Mouse (Mus musculus): ENCODE measurements around the gene Pmf1. TPM values are rescaled to one million over a fixed set of nuclear protein-coding genes. Genes with fewer than 3 reads are reported as not detected.

Gene Pmf1
- polyA plus RNA-seq, 1 experiment from 2014 or later, result 30.6 TPM

GRCm38 (mm10) chr3:88420771-88421170 lies 10.6 kb upstream of the Pmf1 start:
- Histone ChIP-seq H3K9me3 (ENCODE audit: low read length) (no peaks in the 10 kb centered on the region), H3K4me1 (ENCODE audit: insufficient read depth, low read depth, low read length) (peaks cover 11% of the 10 kb centered on the region; the same call in 1 of the 2 replicates), H3K4me2 (replicated peaks; ENCODE audit: low read depth, low read length) (no peak overlapping the region), H3K36me3 (ENCODE audit: insufficient read depth, low read length) (0 out of 2 replicates have a peak, but pooled peaks cover 21% of the 10 kb centered on the region), H3K27me3 (replicated peaks; ENCODE audit: insufficient read depth, low read length) (no peaks in the 10 kb centered on the region), H3K9ac (replicated peaks; ENCODE audit: low read depth) (no peak overlapping the region), H3K27ac (ENCODE audit: low read length) (no peak overlapping the region), H3K4me3 (ENCODE audit: low read depth, low read length) (no peak overlapping the region)
- no peak for TF ChIP-seq EP300 (IDR thresholded peaks at IDR 0.05)
- TF ChIP-seq CTCF (IDR thresholded peaks at IDR 0.05), result no peak
- 94% methylated on average over 19 of the region's 19 CpGs for WGBS
- DNase-seq (ENCODE audit: low spot score) (no peak), ATAC-seq (no peak)

- peaks cover 25% of the 10 kb centered on the region; the same call in 1 of the 2 replicates for H3K36me3 ChIP-seq (ENCODE audit: insufficient read depth, low read length)
- DNase-seq (ENCODE audit: low spot score), result no peak
- WGBS, result 81% methylated on average over 6 of the region's 6 CpGs
- no peak overlapping the region for H3K9ac ChIP-seq (replicated peaks; ENCODE audit: low read depth)
- H3K27me3 ChIP-seq (replicated peaks; ENCODE audit: insufficient read depth, low read length), result no peaks in the 10 kb centered on the region
- no peak for TF ChIP-seq EP300 (IDR thresholded peaks at IDR 0.05)
- no peak for TF ChIP-seq CTCF (IDR thresholded peaks at IDR 0.05)
- no peak overlapping the region for H3K4me3 ChIP-seq (ENCODE audit: low read depth, low read length)
- H3K27ac ChIP-seq (ENCODE audit: low read length), result no peak overlapping the region
- no peaks in the 10 kb centered on the region for H3K4me1 ChIP-seq (ENCODE audit: insufficient read depth, low read depth, low read length)
- no peaks in the 10 kb centered on the region for H3K9me3 ChIP-seq (ENCODE audit: low read length)
- no peak for ATAC-seq
- no peak overlapping the region for H3K4me2 ChIP-seq (replicated peaks; ENCODE audit: low read depth, low read length)
These were observed 7.9 kb upstream of the Pmf1 start for GRCm38 (mm10) chr3:88418016-88418415.

- no peak for DNase-seq (ENCODE audit: low spot score)
- WGBS, result 64% methylated on average over 4 of the region's 4 CpGs
- ATAC-seq, result no peak
- H3K4me2 ChIP-seq (replicated peaks; ENCODE audit: low read depth, low read length), result no peak overlapping the region
- TF ChIP-seq EP300 (IDR thresholded peaks at IDR 0.05) (no peak), CTCF (IDR thresholded peaks at IDR 0.05) (no peak)
- peaks cover 25% of the 10 kb centered on the region; the same call in 1 of the 2 replicates for H3K36me3 ChIP-seq (ENCODE audit: insufficient read depth, low read length)
- no peak overlapping the region for H3K9ac ChIP-seq (replicated peaks; ENCODE audit: low read depth)
- no peaks in the 10 kb centered on the region for H3K27me3 ChIP-seq (replicated peaks; ENCODE audit: insufficient read depth, low read length)
- H3K4me1 ChIP-seq (ENCODE audit: insufficient read depth, low read depth, low read length), result peaks cover 2% of the 10 kb centered on the region; the same call in 1 of the 2 replicates
- no peak overlapping the region for H3K27ac ChIP-seq (ENCODE audit: low read length)
- H3K4me3 ChIP-seq (ENCODE audit: low read depth, low read length), result no peak overlapping the region
- no peaks in the 10 kb centered on the region for H3K9me3 ChIP-seq (ENCODE audit: low read length)
These were observed 5.5 kb upstream of the Pmf1 start for GRCm38 (mm10) chr3:88415668-88416067.

GRCm38 (mm10) chr3:88412636-88413035 lies 2.5 kb upstream of the Pmf1 start:
- 84% methylated on average over 11 of the region's 11 CpGs for WGBS
- Histone ChIP-seq H3K4me1 (ENCODE audit: insufficient read depth, low read depth, low read length) (peaks cover 3% of the 10 kb centered on the region; the same call in 1 of the 2 replicates), H3K4me3 (ENCODE audit: low read depth, low read length) (no peak overlapping the region), H3K27me3 (replicated peaks; ENCODE audit: insufficient read depth, low read length) (no peaks in the 10 kb centered on the region), H3K4me2 (replicated peaks; ENCODE audit: low read depth, low read length) (no peak overlapping the region), H3K27ac (ENCODE audit: low read length) (no peak overlapping the region), H3K36me3 (ENCODE audit: insufficient read depth, low read length) (peaks cover 9% of the 10 kb centered on the region; the same call in 1 of the 2 replicates), H3K9ac (replicated peaks; ENCODE audit: low read depth) (no peak overlapping the region), H3K9me3 (ENCODE audit: low read length) (no peaks in the 10 kb centered on the region)
- DNase-seq (ENCODE audit: low spot score) (no peak), ATAC-seq (no peak)
- TF ChIP-seq EP300 (IDR thresholded peaks at IDR 0.05) (no peak), CTCF (IDR thresholded peaks at IDR 0.05) (no peak)

GRCm38 (mm10) chr3:88411681-88412080 lies 1.6 kb upstream of the Pmf1 start:
- Histone ChIP-seq H3K9ac (replicated peaks; ENCODE audit: low read depth) (no peak overlapping the region), H3K27ac (ENCODE audit: low read length) (no peak overlapping the region), H3K4me3 (ENCODE audit: low read depth, low read length) (no peak overlapping the region), H3K4me2 (replicated peaks; ENCODE audit: low read depth, low read length) (no peak overlapping the region), H3K4me1 (ENCODE audit: insufficient read depth, low read depth, low read length) (peaks cover 3% of the 10 kb centered on the region; the same call in 1 of the 2 replicates), H3K36me3 (ENCODE audit: insufficient read depth, low read length) (peaks cover 9% of the 10 kb centered on the region; the same call in 1 of the 2 replicates), H3K27me3 (replicated peaks; ENCODE audit: insufficient read depth, low read length) (no peaks in the 10 kb centered on the region), H3K9me3 (ENCODE audit: low read length) (no peaks in the 10 kb centered on the region)
- ATAC-seq (no peak), DNase-seq (ENCODE audit: low spot score) (no peak)
- 87% methylated on average over 4 of the region's 4 CpGs for WGBS
- TF ChIP-seq EP300 (IDR thresholded peaks at IDR 0.05) (no peak), CTCF (IDR thresholded peaks at IDR 0.05) (no peak)

GRCm38 (mm10) chr3:88410645-88411031 lies 507 bp upstream of the Pmf1 start:
- TF ChIP-seq EP300 (IDR thresholded peaks at IDR 0.05), result no peak
- TF ChIP-seq CTCF (IDR thresholded peaks at IDR 0.05), result no peak
- H3K4me3 ChIP-seq (ENCODE audit: low read depth, low read length), result peak overlapping the region; percentile 63; the same call in 1 of the 2 replicates
- DNase-seq (ENCODE audit: low spot score) (no peak), ATAC-seq (peak; percentile 3; the same call in 1 of the 2 replicates)
- peak overlapping the region; percentile 91 for H3K27ac ChIP-seq (ENCODE audit: low read length)
- peak overlapping the region; percentile 6; the same call in 1 of the 2 replicates for H3K9ac ChIP-seq (replicated peaks; ENCODE audit: low read depth)
- H3K4me2 ChIP-seq (replicated peaks; ENCODE audit: low read depth, low read length), result peak overlapping the region; percentile 71
- no peaks in the 10 kb centered on the region for H3K9me3 ChIP-seq (ENCODE audit: low read length)
- H3K27me3 ChIP-seq (replicated peaks; ENCODE audit: insufficient read depth, low read length), result no peaks in the 10 kb centered on the region
- 19% methylated on average over 7 of the region's 7 CpGs for WGBS
- H3K4me1 ChIP-seq (ENCODE audit: insufficient read depth, low read depth, low read length), result peaks cover 3% of the 10 kb centered on the region; the same call in 1 of the 2 replicates
- peaks cover 4% of the 10 kb centered on the region; the same call in 1 of the 2 replicates for H3K36me3 ChIP-seq (ENCODE audit: insufficient read depth, low read length)
